Comparison of ENCODE assay signal across 8 mouse cellular contexts in the genomic region with DNA sequence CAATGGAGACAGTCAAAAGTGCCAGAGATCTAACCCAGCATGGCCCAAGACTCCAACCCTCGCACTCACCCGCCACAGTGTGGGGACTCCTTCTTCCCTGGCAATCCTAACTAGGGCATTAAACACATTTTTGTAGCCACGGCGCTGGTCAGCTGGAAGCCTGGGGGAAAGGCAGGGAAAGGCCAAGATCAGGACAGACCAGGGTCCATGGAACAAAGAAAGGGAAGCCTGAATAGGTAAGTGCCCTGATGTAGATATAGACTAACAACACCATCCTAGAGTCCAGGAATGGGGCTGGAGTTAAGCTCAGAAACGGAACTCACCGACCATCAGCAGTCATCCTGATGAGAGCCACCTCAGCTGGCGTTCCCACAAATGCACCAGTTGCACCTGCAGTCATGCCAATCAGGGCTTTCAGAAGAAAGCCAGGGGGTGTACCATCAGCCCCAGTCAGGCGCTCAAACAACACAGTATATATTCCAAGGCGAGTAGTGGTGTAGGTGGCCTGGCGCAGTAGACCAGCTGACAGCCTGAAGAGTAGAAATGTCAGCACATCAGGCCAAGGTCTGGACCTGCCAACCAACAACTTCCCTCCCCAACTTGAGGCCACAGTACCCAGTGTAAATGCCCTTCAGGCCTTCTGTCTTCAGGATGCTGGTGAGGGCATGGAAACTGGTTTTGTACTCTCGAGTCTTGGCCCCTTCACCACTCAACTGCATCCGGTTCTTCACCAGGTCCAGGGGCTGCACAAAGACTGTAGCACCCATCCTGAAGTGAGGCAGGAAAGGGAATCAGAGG. TPM values are rescaled to one million over a fixed set of nuclear protein-coding genes. Genes with fewer than 3 reads are reported as not detected.
A peak's percentile ranks its signal among the peaks of the same experiment; 100 is the strongest.
DNase-seq lines count a peak whose midpoint lies in the region; ATAC-seq and TF ChIP-seq lines count a peak whose summit lies in the region.

No protein-coding gene starts in this region.

- no peak for DNase-seq in gastrocnemius, adult 2 months
- no peak for DNase-seq in gastrocnemius, postnatal 36 days
- DNase-seq in ES-E14 (ENCODE audit: low read depth, low spot score), result no peak
- no peak for DNase-seq in embryo, embryonic 10 days (ENCODE audit: low spot score)
- DNase-seq in lung, postnatal 36 days, result no peak
- no peak for DNase-seq in thymus, postnatal 0 days (ENCODE audit: low spot score)

- in situ Hi-C loops in ES-E14 (cut with MboI; ENCODE audit: low sequenced_read_pairs in 2 of 2, unreplicated experiment in 2 of 2), result no loop called here

- H3K36me3 ChIP-seq in ES-E14 (ENCODE audit: control insufficient read depth, insufficient read depth, low read length, poor library complexity, severe bottlenecking), result peaks cover 33% of the 10 kb centered on the region
- H3K36me3 ChIP-seq in heart, embryonic 16.5 days (ENCODE audit: control insufficient read depth, insufficient read depth), result peaks cover 38% of the 10 kb centered on the region
- peaks cover 31% of the 10 kb centered on the region for H3K36me3 ChIP-seq in liver, embryonic 16.5 days (ENCODE audit: control insufficient read depth, insufficient read depth)

- peaks cover 0 to 10% of the 10 kb centered on the region in 2 experiments; a peak in 2 of 4 replicates for H3K4me1 ChIP-seq in ES-E14 (ENCODE audit: control insufficient read depth in 2 of 2, insufficient read depth in 2 of 2, low read length in 2 of 2, poor library complexity in 1 of 2)
- H3K4me1 ChIP-seq in heart, embryonic 16.5 days (ENCODE audit: control insufficient read depth, insufficient read depth, low read length), result peaks cover 30% of the 10 kb centered on the region
- H3K4me1 ChIP-seq in liver, embryonic 16.5 days (ENCODE audit: control insufficient read depth, low read depth, low read length), result peaks cover 41% of the 10 kb centered on the region

- no peaks in the 10 kb centered on the region for H3K9me3 ChIP-seq in ES-E14 (ENCODE audit: control insufficient read depth, insufficient read depth, low read depth, low read length)
- no peaks in the 10 kb centered on the region for H3K9me3 ChIP-seq in heart, embryonic 16.5 days (replicated peaks; ENCODE audit: control insufficient read depth, low read length)
- H3K9me3 ChIP-seq in liver, embryonic 16.5 days (replicated peaks; ENCODE audit: control insufficient read depth, low read length), result no peaks in the 10 kb centered on the region

- H3K9ac ChIP-seq in ES-E14 (ENCODE audit: insufficient read depth, low read depth, low read length, poor library complexity, severe bottlenecking), result peak overlapping the region; percentile 95
- H3K9ac ChIP-seq in heart, embryonic 16.5 days (ENCODE audit: low read length), result peak overlapping the region; percentile 85
- peak overlapping the region; percentile 93 for H3K9ac ChIP-seq in liver, embryonic 16.5 days (ENCODE audit: low read depth, low read length)

- WGBS in heart, embryonic 16.5 days, result 75% methylated on average over 12 of the region's 12 CpGs
- 70% methylated on average over 12 of the region's 12 CpGs for WGBS in liver, embryonic 16.5 days (ENCODE audit: insufficient replicate concordance)

- no peaks in the 10 kb centered on the region for H3K27me3 ChIP-seq in heart, embryonic 16.5 days (ENCODE audit: control insufficient read depth, insufficient read depth, low read length)
- no peaks in the 10 kb centered on the region for H3K27me3 ChIP-seq in liver, embryonic 16.5 days (ENCODE audit: control insufficient read depth, insufficient read depth, low read depth, low read length)

- H3K27ac ChIP-seq in gastrocnemius, adult 2 months, result peak overlapping the region; percentile 97
- H3K27ac ChIP-seq in ES-E14 (ENCODE audit: insufficient read depth, low read depth, low read length, poor library complexity, severe bottlenecking), result no peak overlapping the region
- H3K27ac ChIP-seq in heart, embryonic 16.5 days (ENCODE audit: low read length), result peak overlapping the region; percentile 96
- H3K27ac ChIP-seq in liver, embryonic 16.5 days (ENCODE audit: low read length), result no peak overlapping the region; the same call in 1 of the 2 replicates

- H3K4me3 ChIP-seq in gastrocnemius, adult 2 months, result peak overlapping the region; percentile 91
- peak overlapping the region; percentile 63 to 81 for H3K4me3 ChIP-seq in ES-E14 (ENCODE audit: insufficient read depth in 1 of 2, low read depth in 1 of 2, low read length in 2 of 2, poor library complexity in 1 of 2, severe bottlenecking in 1 of 2)
- peak overlapping the region; percentile 68 for H3K4me3 ChIP-seq in heart, embryonic 16.5 days (ENCODE audit: low read length)
- peak overlapping the region; percentile 97 for H3K4me3 ChIP-seq in liver, embryonic 16.5 days (ENCODE audit: low read depth, low read length)

- peak overlapping the region; percentile 89 for H3K4me2 ChIP-seq in heart, embryonic 16.5 days (ENCODE audit: low read depth, low read length)
- peak overlapping the region; percentile 93 for H3K4me2 ChIP-seq in liver, embryonic 16.5 days (ENCODE audit: low read depth, low read length)

- intact Hi-C loops in gastrocnemius, adult 2 months (cut with DNase I), result loop anchor here (10.0 kb wide), 1 partner anchor 651 kb away; a partner anchor contains a TSS
- intact Hi-C loops in gastrocnemius, postnatal 36 days (cut with DNase I), result no loop called here

- ATAC-seq in heart, embryonic 16.5 days (replicated peaks; ENCODE audit: extremely low read depth, insufficient read depth, low FRiP score), result no peak
- ATAC-seq in liver, embryonic 16.5 days (ENCODE audit: low read depth), result no peak

- TF ChIP-seq CTCF in gastrocnemius, adult 2 months (IDR thresholded peaks at IDR 0.05), result no peak

TF ChIP-seq in ES-E14, 5 proteins besides CTCF, POLR2A, EP300 and RAD21:
- TF ChIP-seq ZC3H11A (IDR thresholded peaks at IDR 0.05; ENCODE audit: borderline replicate concordance, low read depth, low read length) (no peak), MAFK (IDR thresholded peaks at IDR 0.05; ENCODE audit: insufficient read depth, low read depth, low read length) (no peak), HCFC1 (IDR thresholded peaks at IDR 0.05; ENCODE audit: borderline replicate concordance, insufficient read depth, low read length) (no peak), ZNF384 (IDR thresholded peaks at IDR 0.05; ENCODE audit: low read depth, low read length) (no peak), CHD2 (IDR thresholded peaks at IDR 0.05; ENCODE audit: low read depth, low read length) (no peak)

RNA-seq across cellular contexts. Expression of a gene that starts 1.4 kb away (rescaled TPM):
- 10 to 100 TPM; 35.0 to 38.4 TPM for total RNA-seq in gastrocnemius, adult 2 months (2021)
- 10 to 100 TPM; 27.3 to 33.8 TPM for total RNA-seq in gastrocnemius, postnatal 36 days (2021)
- total RNA-seq in ES-E14 (2012; rRNA removed), result 113 and 157 TPM in 2 replicates
- 80.3 and 80.9 TPM in 2 replicates for polyA plus RNA-seq in heart, embryonic 16.5 days (2015; fragmentation: Nextera tagmentation; extraction: Ambion mirVana)
- polyA plus RNA-seq in liver, embryonic 16.5 days (2015; fragmentation: Nextera tagmentation; extraction: Ambion mirVana), result 76.4 and 79.6 TPM in 2 replicates
- 214 and 226 TPM in 2 replicates for polyA plus RNA-seq in thymus, postnatal 0 days (2015; fragmentation: Nextera tagmentation; extraction: Ambion mirVana)

RNA-seq across cellular contexts. Expression of a gene that starts 1.6 kb away (rescaled TPM):
- 100 to 1,000 TPM; 264 to 408 TPM for total RNA-seq in gastrocnemius, adult 2 months (2021)
- total RNA-seq in gastrocnemius, postnatal 36 days (2021), result 100 to 1,000 TPM; 308 to 309 TPM
- 84.5 and 97.4 TPM in 2 replicates for total RNA-seq in ES-E14 (2012; rRNA removed)
- 346 and 351 TPM in 2 replicates for polyA plus RNA-seq in heart, embryonic 16.5 days (2015; fragmentation: Nextera tagmentation; extraction: Ambion mirVana)
- polyA plus RNA-seq in liver, embryonic 16.5 days (2015; fragmentation: Nextera tagmentation; extraction: Ambion mirVana), result 74.5 and 79.2 TPM in 2 replicates
- 137 and 139 TPM in 2 replicates for polyA plus RNA-seq in thymus, postnatal 0 days (2015; fragmentation: Nextera tagmentation; extraction: Ambion mirVana)

RNA-seq across cellular contexts. Expression of a gene that starts 6.7 kb away (rescaled TPM):
- not detected for total RNA-seq in gastrocnemius, adult 2 months (2021)
- total RNA-seq in gastrocnemius, postnatal 36 days (2021), result not detected
- total RNA-seq in ES-E14 (2012; rRNA removed), result 0.45 and 0.85 TPM in 2 replicates
- 0.34 and 0.38 TPM in 2 replicates for polyA plus RNA-seq in heart, embryonic 16.5 days (2015; fragmentation: Nextera tagmentation; extraction: Ambion mirVana)
- polyA plus RNA-seq in liver, embryonic 16.5 days (2015; fragmentation: Nextera tagmentation; extraction: Ambion mirVana), result 2.3 and 3.9 TPM in 2 replicates
- 0.06 and 0.13 TPM in 2 replicates for polyA plus RNA-seq in thymus, postnatal 0 days (2015; fragmentation: Nextera tagmentation; extraction: Ambion mirVana)

RNA-seq across cellular contexts. Expression of a gene that starts 8.8 kb away (rescaled TPM):
- 100 to 1,000 TPM; 252 to 257 TPM for total RNA-seq in gastrocnemius, adult 2 months (2021)
- total RNA-seq in gastrocnemius, postnatal 36 days (2021), result 100 to 1,000 TPM; 288 to 339 TPM
- 474 and 732 TPM in 2 replicates for total RNA-seq in ES-E14 (2012; rRNA removed)
- 1,225 and 1,312 TPM in 2 replicates for polyA plus RNA-seq in heart, embryonic 16.5 days (2015; fragmentation: Nextera tagmentation; extraction: Ambion mirVana)
- polyA plus RNA-seq in liver, embryonic 16.5 days (2015; fragmentation: Nextera tagmentation; extraction: Ambion mirVana), result 899 and 965 TPM in 2 replicates
- polyA plus RNA-seq in thymus, postnatal 0 days (2015; fragmentation: Nextera tagmentation; extraction: Ambion mirVana), result 2,783 and 3,382 TPM in 2 replicates

RNA-seq across cellular contexts. Expression of a gene that starts 11.3 kb away (rescaled TPM):
- 1,000 to 10,000 TPM; 7,153 to 7,488 TPM for total RNA-seq in gastrocnemius, adult 2 months (2021)
- total RNA-seq in gastrocnemius, postnatal 36 days (2021), result 1,000 to 10,000 TPM; 8,161 to 9,332 TPM
- total RNA-seq in ES-E14 (2012; rRNA removed), result 21.1 and 31.7 TPM in 2 replicates
- polyA plus RNA-seq in heart, embryonic 16.5 days (2015; fragmentation: Nextera tagmentation; extraction: Ambion mirVana), result 578 and 593 TPM in 2 replicates
- polyA plus RNA-seq in liver, embryonic 16.5 days (2015; fragmentation: Nextera tagmentation; extraction: Ambion mirVana), result 11.6 and 22.1 TPM in 2 replicates
- polyA plus RNA-seq in thymus, postnatal 0 days (2015; fragmentation: Nextera tagmentation; extraction: Ambion mirVana), result 13.1 and 14.7 TPM in 2 replicates

Comparison
In these comparisons a context has a peak if more than half of its experiments do, and no peak if none do; other contexts are left out.
1. H3K27ac ChIP-seq: peak in gastrocnemius, adult 2 months (single experiment) and heart, embryonic 16.5 days (single experiment); none in ES-E14 (single experiment) and liver, embryonic 16.5 days (single experiment).
2. Peak in every context shown above with its lines, with median percentiles within 50 percentile points of each other: H3K4me3 ChIP-seq and H3K9ac ChIP-seq.